Mouse (Mus musculus): Measurements from ENCODE around the gene Rasl2-9. TPM values are rescaled to one million over a fixed set of nuclear protein-coding genes. Genes with fewer than 3 reads are reported as not detected.

Rasl2-9 gene
- polyA plus RNA-seq, 1 experiment: 0.10 TPM

DNA sequence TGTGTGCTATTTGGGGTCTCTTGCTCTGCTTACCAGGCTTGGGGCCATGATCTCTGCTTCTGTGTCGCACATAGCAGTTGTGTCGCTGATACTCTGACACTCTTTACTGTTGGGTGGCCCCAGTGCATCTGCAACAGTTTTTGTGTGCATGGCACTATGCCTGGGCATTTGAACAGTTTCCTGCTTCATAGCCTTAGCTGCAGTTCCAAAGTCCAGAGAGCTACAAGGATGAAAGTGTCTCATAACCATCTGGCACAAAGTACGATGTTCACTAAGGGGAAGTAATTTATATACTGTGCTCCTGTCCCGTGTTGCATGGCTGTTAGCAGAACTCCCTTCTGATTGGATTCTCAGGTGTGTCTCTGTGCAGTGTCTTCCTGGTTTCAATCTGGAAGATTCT lies 37.9 kb downstream of the Rasl2-9 start:
- no peak overlapping the region for H3ac ChIP-seq (ENCODE audit: control insufficient read depth, insufficient read length)
- no peak for TF ChIP-seq MAX (IDR thresholded peaks at IDR 0.05; ENCODE audit: low read depth)
- no peak for TF ChIP-seq SRF (IDR thresholded peaks at IDR 0.05; ENCODE audit: control insufficient read depth, insufficient read length, low read depth)
- no peak for TF ChIP-seq CEBPB (IDR thresholded peaks at IDR 0.05; ENCODE audit: insufficient read depth, poor library complexity, severe bottlenecking)
- TF ChIP-seq E2F4 (IDR thresholded peaks at IDR 0.05; ENCODE audit: insufficient read depth): no peak
- TF ChIP-seq MYOD1 (IDR thresholded peaks at IDR 0.05; ENCODE audit: control insufficient read depth in 1 of 3, insufficient read length in 2 of 3, low read depth in 2 of 3): no peak
- no peak for TF ChIP-seq POLR2A (IDR thresholded peaks at IDR 0.05; ENCODE audit: insufficient read length, low read depth)
- no peak for TF ChIP-seq REST (IDR thresholded peaks at IDR 0.05; ENCODE audit: insufficient read depth, insufficient read length)
- TF ChIP-seq POLR2AphosphoS2 (IDR thresholded peaks at IDR 0.05; ENCODE audit: insufficient read length, low read depth): no peak
- TF ChIP-seq TCF12 (IDR thresholded peaks at IDR 0.05; ENCODE audit: insufficient read depth, poor library complexity, severe bottlenecking): no peak
- no peak for TF ChIP-seq USF1 (IDR thresholded peaks at IDR 0.05; ENCODE audit: low read depth)
- TF ChIP-seq MYOG (IDR thresholded peaks at IDR 0.05; ENCODE audit: control insufficient read depth in 1 of 3, insufficient read depth in 1 of 3, insufficient read length in 2 of 3, low read depth in 2 of 3): no peak
- TF ChIP-seq TCF3 (IDR thresholded peaks at IDR 0.05; ENCODE audit: insufficient read length, low read depth): no peak
- peaks cover 71% of the 10 kb centered on the region for H3K79me2 ChIP-seq (ENCODE audit: control insufficient read depth, insufficient read depth)
- peaks cover 23% of the 10 kb centered on the region for H3K36me3 ChIP-seq (ENCODE audit: control insufficient read depth, insufficient read depth)
- no peak overlapping the region for H3K4me2 ChIP-seq (ENCODE audit: low read depth)
- H3K27me3 ChIP-seq (ENCODE audit: control insufficient read depth, insufficient read depth, insufficient read length): no peaks in the 10 kb centered on the region
- H3K4me3 ChIP-seq: no peak overlapping the region

DNA sequence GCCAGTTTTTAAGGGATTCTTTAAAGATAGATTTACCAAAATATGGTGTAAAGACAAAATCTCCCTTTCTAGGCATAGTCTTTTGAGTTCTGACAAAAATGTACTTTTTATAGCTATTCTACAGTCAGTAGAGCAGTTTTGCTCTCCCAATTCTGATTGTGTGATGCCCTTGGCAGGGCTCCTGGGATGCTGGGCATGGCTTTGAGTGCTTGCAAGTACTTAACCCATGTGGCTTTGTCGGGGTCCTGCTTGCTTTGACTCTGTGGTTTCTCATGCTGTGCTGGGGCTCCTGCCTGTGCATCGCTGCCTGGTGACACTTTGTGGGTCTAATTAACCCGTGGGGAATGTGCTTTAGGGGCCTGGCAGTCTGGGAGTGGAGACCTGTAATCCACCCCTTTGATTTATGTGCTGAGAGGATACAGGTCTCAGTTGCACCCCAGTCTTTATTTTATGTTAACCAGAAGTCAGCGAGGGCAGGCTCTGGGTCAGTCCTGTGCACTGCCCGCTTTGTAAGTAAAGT lies 38.8 kb downstream of the Rasl2-9 start:
- Histone ChIP-seq H3K4me2 (ENCODE audit: low read depth) (no peak overlapping the region), H3ac (ENCODE audit: control insufficient read depth, insufficient read length) (no peak overlapping the region)

DNA sequence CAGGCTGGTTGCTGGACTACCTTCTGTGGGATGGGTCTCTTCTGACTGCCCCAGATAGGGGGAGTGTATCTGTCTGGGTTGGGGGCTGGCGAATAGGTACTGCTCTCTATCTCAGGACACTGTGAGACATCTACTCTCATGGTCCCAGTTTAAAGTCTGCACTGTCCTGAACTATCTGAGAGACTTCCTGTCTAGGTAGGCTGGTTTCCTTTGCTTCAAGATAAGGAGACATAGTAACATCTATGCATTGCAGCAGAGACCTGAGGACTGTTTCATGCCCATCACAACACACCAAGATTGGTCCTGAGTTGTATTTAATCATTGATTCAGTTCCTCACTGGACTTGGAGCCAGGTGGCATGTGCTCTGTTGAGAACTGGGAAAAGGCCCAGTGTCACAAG lies 40.2 kb downstream of the Rasl2-9 start:
- H3K4me3 ChIP-seq: no peak overlapping the region
- H3K79me2 ChIP-seq (ENCODE audit: control insufficient read depth, insufficient read depth): peaks cover 92% of the 10 kb centered on the region

More for the DNA sequence above, 38.8 kb downstream of the Rasl2-9 start:
- H3K27me3 ChIP-seq (ENCODE audit: control insufficient read depth, insufficient read depth, insufficient read length): no peaks in the 10 kb centered on the region
- H3K36me3 ChIP-seq (ENCODE audit: control insufficient read depth, insufficient read depth): peaks cover 27% of the 10 kb centered on the region
- TF ChIP-seq E2F4 (IDR thresholded peaks at IDR 0.05; ENCODE audit: insufficient read depth) (no peak), TCF3 (IDR thresholded peaks at IDR 0.05; ENCODE audit: insufficient read length, low read depth) (no peak), SRF (IDR thresholded peaks at IDR 0.05; ENCODE audit: control insufficient read depth, insufficient read length, low read depth) (no peak), MYOD1 (IDR thresholded peaks at IDR 0.05; ENCODE audit: control insufficient read depth in 1 of 3, insufficient read length in 2 of 3, low read depth in 2 of 3) (no peak), MAX (IDR thresholded peaks at IDR 0.05; ENCODE audit: low read depth) (no peak), CEBPB (IDR thresholded peaks at IDR 0.05; ENCODE audit: insufficient read depth, poor library complexity, severe bottlenecking) (no peak), POLR2AphosphoS2 (IDR thresholded peaks at IDR 0.05; ENCODE audit: insufficient read length, low read depth) (no peak), USF1 (IDR thresholded peaks at IDR 0.05; ENCODE audit: low read depth) (no peak), TCF12 (IDR thresholded peaks at IDR 0.05; ENCODE audit: insufficient read depth, poor library complexity, severe bottlenecking) (no peak)
- no peak overlapping the region for H3K4me3 ChIP-seq
- H3K79me2 ChIP-seq (ENCODE audit: control insufficient read depth, insufficient read depth): peaks cover 79% of the 10 kb centered on the region

DNA sequence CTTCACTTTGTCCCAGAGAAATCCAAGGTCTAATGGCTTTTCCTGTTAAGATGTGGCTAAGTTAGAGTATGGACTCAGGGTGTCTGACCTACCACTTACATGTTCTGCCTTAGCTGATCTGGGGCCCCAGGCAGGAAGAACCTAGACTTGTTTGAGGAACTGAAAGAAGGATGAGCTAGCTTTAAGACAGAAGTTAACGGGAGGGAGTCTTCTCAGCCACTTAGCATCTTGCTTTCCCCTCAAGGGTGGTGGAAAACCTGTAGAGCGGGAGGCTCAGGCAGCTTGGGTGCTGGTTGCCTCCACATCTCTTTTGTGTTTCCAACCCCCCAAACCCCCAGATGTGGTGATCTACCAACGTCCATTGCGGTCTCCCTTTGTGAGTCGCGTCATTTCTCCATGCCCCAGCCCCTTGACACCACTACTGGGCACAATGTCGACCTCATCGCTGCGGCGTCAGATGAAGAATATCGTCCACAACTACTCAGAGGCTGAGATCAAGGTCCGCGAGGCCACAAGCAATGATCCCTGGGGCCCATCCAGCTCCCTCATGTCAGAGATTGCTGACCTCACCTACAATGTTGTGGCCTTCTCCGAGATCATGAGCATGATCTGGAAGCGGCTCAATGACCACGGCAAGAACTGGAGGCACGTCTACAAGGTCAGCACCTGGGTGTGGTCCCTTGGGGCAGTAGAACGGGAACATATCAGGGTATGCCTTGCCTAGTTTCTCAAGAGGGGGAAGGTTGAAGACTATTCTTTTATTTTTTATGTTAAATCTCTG lies 42.2 kb downstream of the Rasl2-9 start:
- no peak for TF ChIP-seq MYOD1 (IDR thresholded peaks at IDR 0.05; ENCODE audit: control insufficient read depth in 1 of 3, insufficient read length in 2 of 3, low read depth in 2 of 3)
- no peak for TF ChIP-seq TCF3 (IDR thresholded peaks at IDR 0.05; ENCODE audit: insufficient read length, low read depth)
- TF ChIP-seq POLR2AphosphoS2 (IDR thresholded peaks at IDR 0.05; ENCODE audit: insufficient read length, low read depth): no peak
- no peak for TF ChIP-seq E2F4 (IDR thresholded peaks at IDR 0.05; ENCODE audit: insufficient read depth)
- TF ChIP-seq CEBPB (IDR thresholded peaks at IDR 0.05; ENCODE audit: insufficient read depth, poor library complexity, severe bottlenecking): no peak
- no peak for TF ChIP-seq USF1 (IDR thresholded peaks at IDR 0.05; ENCODE audit: low read depth)
- no peak for TF ChIP-seq SRF (IDR thresholded peaks at IDR 0.05; ENCODE audit: control insufficient read depth, insufficient read length, low read depth)
- Histone ChIP-seq H3K36me3 (ENCODE audit: control insufficient read depth, insufficient read depth) (peaks cover 14% of the 10 kb centered on the region), H3K4me2 (ENCODE audit: low read depth) (no peak overlapping the region), H3ac (ENCODE audit: control insufficient read depth, insufficient read length) (no peak overlapping the region), H3K4me3 (no peak overlapping the region), H3K27me3 (ENCODE audit: control insufficient read depth, insufficient read depth, insufficient read length) (no peaks in the 10 kb centered on the region), H3K79me2 (ENCODE audit: control insufficient read depth, insufficient read depth) (peaks cover 73% of the 10 kb centered on the region)

More for the DNA sequence above, 40.2 kb downstream of the Rasl2-9 start:
- peaks cover 23% of the 10 kb centered on the region for H3K36me3 ChIP-seq (ENCODE audit: control insufficient read depth, insufficient read depth)
- H3ac ChIP-seq (ENCODE audit: control insufficient read depth, insufficient read length): no peak overlapping the region
- no peaks in the 10 kb centered on the region for H3K27me3 ChIP-seq (ENCODE audit: control insufficient read depth, insufficient read depth, insufficient read length)
- TF ChIP-seq REST (IDR thresholded peaks at IDR 0.05; ENCODE audit: insufficient read depth, insufficient read length): no peak
- no peak for TF ChIP-seq E2F4 (IDR thresholded peaks at IDR 0.05; ENCODE audit: insufficient read depth)
- TF ChIP-seq CEBPB (IDR thresholded peaks at IDR 0.05; ENCODE audit: insufficient read depth, poor library complexity, severe bottlenecking): no peak
- TF ChIP-seq TCF12 (IDR thresholded peaks at IDR 0.05; ENCODE audit: insufficient read depth, poor library complexity, severe bottlenecking): no peak
- TF ChIP-seq POLR2A (IDR thresholded peaks at IDR 0.05; ENCODE audit: insufficient read length, low read depth): no peak
- no peak for TF ChIP-seq MYOD1 (IDR thresholded peaks at IDR 0.05; ENCODE audit: control insufficient read depth in 1 of 3, insufficient read length in 2 of 3, low read depth in 2 of 3)
- no peak for TF ChIP-seq USF1 (IDR thresholded peaks at IDR 0.05; ENCODE audit: low read depth)
- no peak for TF ChIP-seq MYOG (IDR thresholded peaks at IDR 0.05; ENCODE audit: control insufficient read depth in 1 of 3, insufficient read depth in 1 of 3, insufficient read length in 2 of 3, low read depth in 2 of 3)
- TF ChIP-seq TCF3 (IDR thresholded peaks at IDR 0.05; ENCODE audit: insufficient read length, low read depth): no peak
- no peak for TF ChIP-seq SRF (IDR thresholded peaks at IDR 0.05; ENCODE audit: control insufficient read depth, insufficient read length, low read depth)
- no peak for TF ChIP-seq POLR2AphosphoS2 (IDR thresholded peaks at IDR 0.05; ENCODE audit: insufficient read length, low read depth)
- no peak overlapping the region for H3K4me2 ChIP-seq (ENCODE audit: low read depth)

Measured in myocyte (in vitro differentiated cells).